ENCODE assay signal across 13 mouse cellular contexts in genomic region chr7:95991250-95992032, GRCm38 (mm10).
A peak's percentile ranks its signal among the peaks of the same experiment; 100 is the strongest.
DNase-seq lines count a peak whose midpoint lies in the region; ATAC-seq and TF ChIP-seq lines count a peak whose summit lies in the region.
"Had no signal": no experiment of that assay in that cellular context is flagged by ENCODE, and none has a peak within 500 bp of the region (broad histone marks: within the 10 kb centered on the region; RNA-seq: fewer than 3 reads in every experiment).

No protein-coding gene starts in this region.

- TF ChIP-seq CTCF in brain, embryonic 14.5 days (IDR thresholded peaks at IDR 0.05; ENCODE audit: borderline replicate concordance, extremely low read depth, insufficient read depth, insufficient read length): no peak
- TF ChIP-seq CTCF in midbrain, postnatal 0 days (IDR thresholded peaks at IDR 0.05): no peak
- TF ChIP-seq CTCF in intestine, postnatal 0 days (IDR thresholded peaks at IDR 0.05; ENCODE audit: low read depth): no peak

- H3K9me3 ChIP-seq in hindbrain, embryonic 10.5 days: no peaks in the 10 kb centered on the region
- no peaks in the 10 kb centered on the region for H3K9me3 ChIP-seq in midbrain, postnatal 0 days (ENCODE audit: low read length)
- H3K9me3 ChIP-seq in intestine, postnatal 0 days (ENCODE audit: control insufficient read depth): no peaks in the 10 kb centered on the region

- DNase-seq in embryo, embryonic 10 days (ENCODE audit: low spot score): peak; percentile 35
- DNase-seq in embryo, embryonic 9.5 days (ENCODE audit: extremely low spot score): no peak
- peak; percentile 89 for DNase-seq in brain, embryonic 14.5 days (ENCODE audit: low read depth)
- peak; percentile 12 for DNase-seq in hindbrain, embryonic 10.5 days (ENCODE audit: low spot score)
- peak; percentile 63 for DNase-seq in midbrain, postnatal 0 days (ENCODE audit: low spot score)
- DNase-seq in right cerebral cortex, adult 18-20 months: no peak
- DNase-seq in spleen, adult 18-20 months: no peak
- DNase-seq: adrenal gland, postnatal 36 days; cerebellum, adult 8-10 months; lung, adult 2 months; thymus, adult 2 months had no signal

- H3K4me1 ChIP-seq in hindbrain, embryonic 10.5 days (replicated peaks): peaks cover 14% of the 10 kb centered on the region
- H3K4me1 ChIP-seq in midbrain, postnatal 0 days (ENCODE audit: insufficient read depth, low read length): no peaks in the 10 kb centered on the region
- H3K4me1 ChIP-seq in intestine, postnatal 0 days (replicated peaks; ENCODE audit: control insufficient read depth, insufficient read depth, low read length): no peaks in the 10 kb centered on the region

- no peak for TF ChIP-seq POLR2A in brain, embryonic 14.5 days (IDR thresholded peaks at IDR 0.05; ENCODE audit: borderline replicate concordance, extremely low read depth, insufficient read depth, insufficient read length, poor library complexity, severe bottlenecking)

- H3K27ac ChIP-seq in hindbrain, embryonic 10.5 days: no peak overlapping the region
- H3K27ac ChIP-seq in midbrain, postnatal 0 days (ENCODE audit: low read depth, low read length): no peak overlapping the region
- H3K27ac ChIP-seq in intestine, postnatal 0 days (ENCODE audit: low read depth, low read length): no peak overlapping the region

- H3K36me3 ChIP-seq in hindbrain, embryonic 10.5 days: no peaks in the 10 kb centered on the region
- H3K36me3 ChIP-seq in midbrain, postnatal 0 days (ENCODE audit: insufficient read depth, low read length): no peaks in the 10 kb centered on the region
- no peaks in the 10 kb centered on the region for H3K36me3 ChIP-seq in intestine, postnatal 0 days (ENCODE audit: control insufficient read depth, insufficient read depth)

- no peak for ATAC-seq in midbrain, postnatal 0 days (ENCODE audit: low FRiP score)
- ATAC-seq in intestine, postnatal 0 days: no peak
- ATAC-seq: intestine, embryonic 16.5 days had no signal

- H3K4me3 ChIP-seq in hindbrain, embryonic 10.5 days: no peak overlapping the region
- no peak overlapping the region for H3K4me3 ChIP-seq in midbrain, postnatal 0 days (ENCODE audit: low read depth, low read length)
- H3K4me3 ChIP-seq in intestine, postnatal 0 days (ENCODE audit: low read depth, low read length): no peak overlapping the region

- 54% methylated on average over 10 of the region's 10 CpGs for WGBS in hindbrain, embryonic 10.5 days
- WGBS in midbrain, postnatal 0 days: 44% methylated on average over 10 of the region's 10 CpGs
- WGBS in intestine, postnatal 0 days: 68% methylated on average over 10 of the region's 10 CpGs

- H3K9ac ChIP-seq in midbrain, postnatal 0 days (replicated peaks; ENCODE audit: low read length, poor library complexity, severe bottlenecking): no peak overlapping the region
- H3K9ac ChIP-seq in intestine, postnatal 0 days (ENCODE audit: low read depth, low read length): no peak overlapping the region

- H3K4me2 ChIP-seq in midbrain, postnatal 0 days (ENCODE audit: low read depth, low read length, poor library complexity, severe bottlenecking): no peak overlapping the region
- no peak overlapping the region for H3K4me2 ChIP-seq in intestine, postnatal 0 days (replicated peaks; ENCODE audit: low read depth)

- peaks cover 54% of the 10 kb centered on the region for H3K27me3 ChIP-seq in hindbrain, embryonic 10.5 days (ENCODE audit: insufficient read depth, poor library complexity, severe bottlenecking)
- H3K27me3 ChIP-seq in midbrain, postnatal 0 days (ENCODE audit: insufficient read depth, low read length): no peaks in the 10 kb centered on the region
- H3K27me3 ChIP-seq in intestine, postnatal 0 days (replicated peaks; ENCODE audit: control insufficient read depth, insufficient read depth, low read length): no peaks in the 10 kb centered on the region

Comparison
In these comparisons a context has a peak if more than half of its experiments do, and no peak if none do; other contexts are left out.
1. DNase-seq: peak in embryo, embryonic 10 days (single experiment), brain, embryonic 14.5 days (single experiment), hindbrain, embryonic 10.5 days (single experiment) and midbrain, postnatal 0 days (single experiment); none in embryo, embryonic 9.5 days (single experiment), right cerebral cortex, adult 18-20 months (single experiment) and spleen, adult 18-20 months (0 of 2).